Mouse (Mus musculus): ENCODE data around the gene Alpk1.

DNA sequence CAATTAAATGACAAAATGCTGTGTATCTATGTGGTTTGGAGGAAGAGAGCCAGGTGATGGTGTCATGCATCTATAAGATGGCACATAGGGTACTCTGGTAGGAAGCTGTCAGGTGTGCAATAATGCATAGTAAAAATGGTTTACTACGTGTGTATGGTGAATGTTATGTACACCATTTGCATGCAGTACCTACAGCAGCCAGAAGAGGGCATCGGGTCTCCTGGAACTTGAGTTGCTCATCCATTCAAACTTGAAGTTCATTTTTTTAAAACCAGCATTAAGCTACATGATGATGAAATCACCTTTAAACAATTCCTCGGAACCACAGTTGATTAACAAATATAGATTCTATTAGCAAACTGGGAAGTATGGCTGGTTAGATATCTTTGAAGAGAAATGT is 38.9 kb downstream of the Alpk1 start:
- TF ChIP-seq CTCF (conservative IDR thresholded peaks at IDR 0.05; ENCODE audit: insufficient read depth, insufficient read length, low read depth, low read length) (0 out of 2 replicates have a peak, but pooled peaks have one; percentile 17), POLR2A (IDR thresholded peaks at IDR 0.05; ENCODE audit: low read depth, low read length) (no peak)

All from kidney, adult 2 months (tissue).